Mouse (Mus musculus) right cerebral cortex, postnatal 14 days (tissue): ENCODE results near the gene Babam1.

Source experiments
- DNase-seq: peaks from one replicate; pipeline ENCODE4 v3.0.0; 2022

The Babam1 gene

DNA sequence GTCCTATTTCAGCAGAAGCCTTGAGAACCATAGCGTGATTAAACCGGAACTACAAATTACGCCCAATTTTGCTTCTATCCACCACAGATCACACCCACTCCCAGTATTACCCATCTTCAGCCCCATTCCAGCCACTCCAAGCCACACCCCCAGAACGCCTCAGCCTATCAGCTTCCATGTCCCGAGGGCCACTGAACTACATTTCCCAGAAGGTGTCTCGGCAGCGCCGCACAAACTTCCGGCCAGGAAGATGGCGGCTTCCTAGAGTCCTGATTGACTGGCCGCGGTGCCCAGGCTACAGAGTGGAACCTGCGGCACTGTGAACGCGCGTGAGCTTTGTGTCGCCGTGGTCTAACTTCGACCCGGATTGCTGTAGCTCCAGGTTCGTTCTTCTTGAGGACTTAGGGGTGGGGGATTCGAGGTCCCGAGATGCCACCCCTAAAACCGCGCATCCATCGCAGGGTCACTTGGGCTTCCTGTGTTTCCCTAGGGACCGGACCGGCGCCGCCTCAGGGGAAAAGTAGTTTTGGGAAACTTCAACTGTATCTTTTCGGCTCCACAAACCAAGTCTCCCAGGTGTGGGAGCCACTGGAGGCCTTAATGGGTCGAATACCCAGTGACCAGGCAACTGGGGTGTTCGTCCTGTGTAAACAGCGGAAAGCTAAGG lies at the start of gene Babam1:
Gene Babam1 (plus strand): TSS at position 223 of the 667 bp plus-strand sequence.
- DNase-seq, result peak; percentile 86

DNA sequence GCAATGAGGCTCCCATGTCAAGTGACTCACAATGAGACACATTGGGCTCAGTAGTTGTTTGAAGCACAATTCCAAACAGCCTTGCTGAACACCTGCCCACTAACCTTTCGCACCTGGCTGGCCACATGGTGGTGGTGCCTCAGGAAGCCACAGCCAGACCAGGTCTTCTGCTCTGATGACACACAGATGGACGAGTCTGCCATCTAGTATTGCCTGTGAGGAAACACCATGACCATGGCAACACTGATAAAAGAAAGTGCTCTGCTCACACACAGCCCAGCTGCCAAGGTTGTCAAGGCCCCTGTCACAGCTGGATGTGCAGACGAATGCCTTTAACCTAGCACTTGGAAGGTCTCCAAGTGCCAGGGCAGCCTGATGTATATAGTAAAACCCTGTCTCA lies 45.5 kb upstream of the Babam1 start:
- DNase-seq, result no peak

GRCm38 (mm10) chr8:71351520-71351919 lies 45.1 kb upstream of the Babam1 start:
- DNase-seq, result no peak

GRCm38 (mm10) chr8:71358026-71358425 lies 38.6 kb upstream of the Babam1 start:
- DNase-seq, result no peak

DNA sequence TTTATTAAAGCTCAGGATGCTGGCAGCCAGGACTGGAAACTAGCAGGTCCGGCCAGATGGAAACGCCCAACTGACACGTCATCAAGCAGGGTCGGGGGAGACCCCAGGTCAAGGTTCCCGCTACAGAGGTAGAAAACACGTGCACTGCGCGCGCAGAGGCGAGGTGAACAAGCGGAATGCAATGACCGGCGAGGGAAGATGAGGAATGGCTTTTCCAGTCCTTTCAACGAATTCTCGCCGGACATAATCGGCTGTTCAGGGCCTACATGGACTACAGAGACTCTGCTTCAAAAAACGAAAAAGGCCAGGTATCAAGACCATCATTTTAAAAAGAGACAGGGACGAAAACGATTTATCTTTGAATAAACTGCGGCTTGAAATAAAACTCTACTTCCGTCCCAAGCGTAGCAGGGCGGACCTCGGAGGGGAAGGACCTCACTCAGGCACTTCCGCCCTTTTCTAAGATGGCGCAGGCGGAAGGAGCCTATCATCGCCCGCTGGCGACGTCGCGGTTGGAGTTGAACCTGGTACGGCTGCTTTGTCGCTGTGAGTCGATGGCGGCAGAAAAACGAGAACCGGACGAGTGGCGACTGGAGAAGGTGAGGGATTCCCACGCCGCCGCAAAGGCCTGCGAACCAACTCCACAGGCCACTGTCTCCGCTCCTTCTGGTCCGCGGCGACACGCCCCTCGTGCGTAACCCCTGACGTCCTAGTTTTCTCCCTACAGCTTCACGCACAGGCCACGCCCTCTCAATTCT lies 29.7 kb upstream of the Babam1 start, which contains the start of gene Use1:
Gene Use1 (plus strand): TSS at position 78 of the 758 bp plus-strand sequence.
- DNase-seq, result peak; percentile 84

- DNase-seq, result no peak
Observed at GRCm38 (mm10) chr8:71367529-71368176, 29.0 kb upstream of the Babam1 start.

DNA sequence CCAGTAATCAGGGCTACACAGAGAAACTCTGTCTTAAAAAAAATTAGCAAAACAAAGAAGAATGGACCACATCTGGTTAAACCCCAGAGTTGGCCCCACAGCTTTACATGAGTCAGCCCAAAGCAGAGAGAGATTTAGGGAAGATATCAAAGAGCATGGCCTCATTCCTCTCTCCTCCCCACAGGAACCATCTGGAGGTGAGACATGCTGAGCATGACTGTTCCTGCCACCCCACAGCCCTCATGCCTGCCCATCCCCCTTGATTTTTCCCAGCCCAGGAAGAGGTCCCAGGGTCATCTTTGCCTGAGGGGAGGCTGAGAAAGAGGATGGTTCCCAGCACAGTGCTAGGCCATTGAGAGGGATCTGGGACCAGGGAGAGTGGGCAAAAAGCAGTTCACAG lies 28.3 kb upstream of the Babam1 start:
- DNase-seq, result no peak

GRCm38 (mm10) chr8:71369040-71369718 lies 27.5 kb upstream of the Babam1 start:
- no peak for DNase-seq

GRCm38 (mm10) chr8:71370711-71371235 lies 25.9 kb upstream of the Babam1 start:
- no peak for DNase-seq

- peak; percentile 96 for DNase-seq
Observed at GRCm38 (mm10) chr8:71371236-71371848, 25.3 kb upstream of the Babam1 start, which contains the start of gene Ocel1. Gene Ocel1, plus strand, starts transcription at chr8:71371298.

- no peak for DNase-seq
Observed at GRCm38 (mm10) chr8:71372427-71372826, 24.2 kb upstream of the Babam1 start.

DNA sequence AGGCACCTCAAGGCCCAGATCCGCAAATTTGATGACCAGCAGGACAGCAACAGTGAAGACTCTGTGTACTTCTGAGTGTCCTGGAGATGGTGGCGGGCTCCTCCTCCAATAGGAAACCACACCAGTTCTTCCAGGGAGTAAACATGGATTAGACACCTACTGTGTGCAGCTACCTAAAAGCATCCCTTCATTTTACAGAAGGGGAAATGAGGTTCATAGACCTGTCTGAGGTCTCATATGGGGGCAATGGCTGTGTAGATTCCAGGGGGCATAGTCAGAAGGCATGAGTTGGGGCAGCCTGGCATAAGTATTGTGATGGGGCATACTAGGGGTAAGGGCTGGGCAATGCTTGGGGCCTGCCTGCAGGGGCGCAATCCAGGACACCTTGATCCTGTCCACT lies 23.7 kb upstream of the Babam1 start:
- DNase-seq, result no peak

DNA sequence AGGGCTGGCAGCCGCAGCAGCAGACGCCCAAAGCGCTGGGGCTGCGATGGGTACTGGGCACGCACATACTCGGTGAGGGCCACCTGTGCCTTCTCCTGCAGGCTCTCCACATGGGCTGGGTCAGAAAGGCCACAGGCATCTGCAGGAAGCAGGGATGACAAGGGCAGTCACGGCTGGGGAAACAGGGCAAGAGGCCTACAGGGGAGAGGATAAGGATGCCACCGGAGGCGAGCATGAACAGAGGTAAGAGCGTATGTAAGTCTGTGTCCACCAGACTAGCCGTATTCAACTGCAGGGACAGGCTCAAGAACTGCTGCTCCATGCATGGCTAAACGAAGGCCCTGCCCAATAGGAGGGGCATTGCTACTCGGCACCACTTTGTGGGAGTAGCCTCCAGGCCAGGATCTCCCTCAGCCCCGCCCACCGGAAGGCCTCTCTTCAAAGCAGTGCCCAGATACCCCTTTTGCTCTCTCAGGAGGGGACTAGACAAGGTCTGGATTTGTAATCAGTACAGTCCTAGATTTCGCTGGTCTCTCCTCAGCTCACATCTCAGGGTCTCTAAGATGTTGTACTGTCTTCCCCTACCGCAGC lies 21.9 kb upstream of the Babam1 start:
- no peak for DNase-seq

DNA sequence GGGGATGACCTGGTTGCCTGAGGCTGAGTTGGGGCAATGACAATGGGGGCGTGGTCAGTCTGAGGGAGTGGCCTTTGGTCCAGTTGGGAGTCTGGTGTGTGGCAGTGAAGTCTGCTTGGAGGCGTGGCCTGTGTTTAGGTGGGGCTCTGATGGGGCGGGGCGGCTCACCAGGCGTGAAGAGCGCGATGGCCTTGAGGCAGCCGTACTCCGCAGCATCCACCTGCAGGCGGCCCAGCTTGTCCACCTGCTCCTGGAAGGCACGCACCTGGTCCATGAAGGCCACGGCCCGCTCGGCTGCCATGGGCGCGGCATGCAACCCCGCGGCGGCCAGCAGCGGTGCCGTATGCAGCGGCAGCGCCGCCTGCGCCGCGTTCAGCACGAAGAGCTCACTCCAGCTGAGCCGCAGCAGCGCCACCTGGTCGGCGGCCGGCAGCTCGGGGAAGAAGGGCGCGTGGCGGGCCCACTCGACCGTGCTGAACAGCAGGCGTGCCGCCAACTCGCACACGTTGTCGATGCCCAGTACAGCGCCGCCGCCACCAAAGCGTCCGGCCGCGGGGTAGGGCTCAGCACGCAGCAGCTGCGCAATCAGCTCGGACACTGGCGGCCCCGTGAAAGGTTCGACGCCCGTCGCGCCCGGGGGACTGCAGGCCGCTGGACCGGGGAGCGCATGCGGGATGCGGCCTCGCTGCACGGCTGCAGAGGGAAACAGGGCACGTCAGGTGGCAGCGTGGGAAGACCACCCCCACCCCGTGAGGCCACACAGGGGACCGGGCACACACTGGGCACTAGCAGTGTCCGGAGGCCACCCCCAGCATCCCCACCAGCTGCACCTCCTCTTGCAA lies 20.9 kb upstream of the Babam1 start:
- peak; percentile 77 for DNase-seq

GRCm38 (mm10) chr8:71376423-71377030 lies 20.1 kb upstream of the Babam1 start:
- no peak for DNase-seq

DNA sequence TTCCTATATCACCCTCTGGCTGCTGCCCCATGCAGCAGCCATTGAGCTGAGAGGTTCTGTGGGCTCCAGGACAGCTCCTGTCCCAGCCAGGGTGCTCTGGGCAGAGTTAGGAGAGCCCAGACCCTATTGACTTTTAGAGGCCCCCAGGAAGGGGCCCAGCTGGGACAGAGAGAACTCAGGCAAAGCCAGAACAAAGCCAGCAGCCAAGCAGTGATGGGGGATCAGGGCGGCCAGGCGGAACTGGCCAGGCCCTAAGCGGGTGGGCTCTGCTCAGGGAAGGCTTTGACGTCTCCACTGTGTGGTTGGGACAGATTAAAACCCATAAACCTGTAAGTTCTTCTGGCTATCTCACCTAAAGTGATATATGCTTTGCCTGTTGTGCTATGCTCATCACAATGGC lies 17.7 kb upstream of the Babam1 start:
- no peak for DNase-seq

DNA sequence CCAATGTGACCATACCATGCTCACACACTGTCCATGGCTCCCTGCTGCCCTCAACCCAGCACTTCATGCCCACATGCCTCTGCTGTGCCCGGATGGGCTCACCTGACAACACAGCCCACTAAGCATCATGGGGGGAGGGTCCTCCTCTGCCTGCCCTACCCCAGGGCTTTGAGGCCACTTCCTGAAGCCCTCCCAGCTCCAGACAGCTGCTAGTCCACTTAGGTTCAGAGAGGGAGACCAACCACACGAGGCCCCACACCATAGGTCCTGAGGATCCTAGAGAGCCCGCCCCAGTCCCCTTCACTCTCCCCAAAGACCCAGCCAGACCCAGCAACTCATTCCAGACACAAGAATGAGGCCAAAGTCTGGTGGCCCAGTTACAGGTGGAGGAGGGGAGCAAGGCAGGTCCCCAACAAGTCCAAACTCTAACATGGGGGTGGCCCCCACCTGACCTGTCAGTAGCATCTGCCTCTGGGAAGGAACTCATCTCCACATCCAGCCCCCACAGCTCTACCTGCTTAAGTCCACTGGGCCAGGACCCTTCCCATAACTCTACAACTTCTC lies 17.1 kb upstream of the Babam1 start:
- no peak for DNase-seq

GRCm38 (mm10) chr8:71380178-71381171 lies 16.2 kb upstream of the Babam1 start:
- DNase-seq, result no peak

DNA sequence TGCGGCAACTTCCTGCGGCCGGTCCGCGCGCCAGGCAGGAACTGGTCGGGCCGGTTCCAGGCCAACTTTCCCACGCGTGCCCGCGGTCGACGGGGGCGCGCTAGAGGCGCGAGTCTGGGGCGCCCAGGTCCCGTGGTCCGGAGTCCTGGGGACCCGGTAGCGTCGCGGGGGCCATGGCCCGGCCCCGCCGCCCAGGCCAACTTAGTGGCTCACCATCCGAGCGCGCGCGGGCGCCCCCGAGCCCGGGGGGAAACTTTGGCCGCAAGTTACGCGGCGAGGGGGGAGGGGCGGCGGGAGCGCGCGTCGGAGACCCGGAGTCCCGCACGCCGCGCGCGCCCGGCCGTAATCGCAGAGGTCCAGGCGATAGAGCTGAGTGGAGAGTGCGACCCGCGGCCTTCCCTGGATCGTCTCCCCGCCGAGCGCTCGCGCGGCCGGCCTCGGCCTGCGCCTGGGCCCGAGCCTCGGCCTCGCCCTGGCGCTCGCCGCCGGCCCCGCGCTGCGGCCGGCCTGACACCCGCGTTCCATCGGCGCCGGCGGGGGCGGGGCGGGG lies 15.2 kb upstream of the Babam1 start, which contains the start of gene Nr2f6:
Gene Nr2f6 (minus strand): TSS at position 540 of the 550 bp plus-strand sequence.
- peak; percentile 66 for DNase-seq
